Mouse (Mus musculus) retina, adult 2 months (tissue): ENCODE measurements around the gene Adam29.

Experiments
- DNase-seq: peaks from one replicate; pipeline ENCODE4 v3.0.0-alpha.2; 2012; ENCODE audit warnings: low read depth, low spot score

Gene Adam29

DNA sequence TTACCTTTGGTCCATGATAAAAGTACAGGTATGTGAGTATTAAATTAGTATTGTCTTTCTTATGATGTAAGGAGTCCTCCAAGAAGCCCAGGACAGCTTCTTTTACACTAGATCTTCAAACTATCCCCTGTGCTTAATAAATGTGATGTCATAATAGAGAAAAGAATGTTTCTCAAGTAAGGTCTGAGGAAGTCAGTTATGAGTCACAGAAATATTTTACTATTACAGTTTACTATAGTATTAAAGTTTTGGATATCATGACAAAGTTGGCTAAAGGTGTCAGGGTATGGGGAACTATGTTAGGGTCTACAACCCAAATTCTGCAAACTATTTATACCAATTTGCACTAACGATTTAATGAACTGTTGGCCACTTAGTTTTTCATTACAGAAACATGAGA, at the start of gene Adam29:
Adam29 (minus strand) TSS at position 101 of the 400 bp plus-strand sequence.
- no peak for DNase-seq

DNA sequence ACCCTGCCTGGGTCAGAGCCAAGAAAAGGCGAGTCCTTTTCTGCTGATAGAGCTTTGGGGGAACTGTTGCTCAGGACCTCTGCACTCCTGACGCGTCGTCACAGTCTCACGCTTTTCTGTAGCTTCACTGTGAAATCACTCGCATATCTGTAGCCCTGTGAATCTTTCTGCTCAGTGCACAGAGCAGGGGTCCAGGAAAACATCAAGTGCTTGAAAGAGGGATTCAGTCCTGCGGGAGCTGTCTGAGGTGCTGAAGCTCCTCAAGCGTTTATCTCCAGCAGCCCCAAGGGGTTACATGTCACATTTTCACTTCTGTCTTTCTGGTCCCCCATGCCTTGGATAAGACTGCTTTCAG, 33.8 kb upstream of the Adam29 start:
- peak; percentile 6 for DNase-seq

DNA sequence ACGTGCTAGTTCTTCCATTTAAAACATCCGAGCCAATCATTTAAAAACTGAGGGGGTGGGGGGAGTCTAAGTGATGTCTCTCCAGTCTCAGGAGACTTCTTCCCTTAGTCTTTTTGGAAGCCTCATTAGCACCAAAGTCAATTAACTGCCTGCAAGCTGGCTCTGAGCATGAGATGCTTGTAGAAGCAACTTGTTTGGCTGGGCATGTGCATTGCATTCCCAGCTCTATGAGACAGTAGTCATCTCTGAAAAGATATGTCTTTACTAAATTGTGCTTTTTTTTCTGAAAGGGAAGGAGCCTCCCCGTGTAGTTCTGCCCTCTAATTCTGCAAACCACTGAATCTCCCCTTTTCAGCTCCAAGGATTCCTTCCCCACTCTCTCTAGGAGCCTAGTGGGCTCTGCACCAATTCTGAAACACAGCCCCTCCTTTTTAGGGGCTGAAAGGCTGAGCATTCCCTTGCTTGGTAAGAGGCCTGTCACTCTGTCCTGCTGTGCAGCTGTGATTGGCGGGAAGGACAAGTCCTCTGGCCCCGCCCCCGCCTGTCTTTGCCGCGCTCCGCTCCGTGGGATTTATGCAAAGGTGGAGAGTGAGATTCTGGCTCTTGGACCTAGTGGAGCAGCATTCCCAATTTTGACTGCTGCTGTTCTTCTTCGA, 33.2 kb upstream of the Adam29 start, which contains the start of gene Glra3:
Glra3 (plus strand) TSS at position 591 of the 656 bp plus-strand sequence.
- peak; percentile 9 for DNase-seq
